In genomic region chr2:148025481-148025880, GRCm38 (mm10) we compare ENCODE assay signal across 36 mouse cellular contexts. TPM values are rescaled to one million over a fixed set of nuclear protein-coding genes. Genes with fewer than 3 reads are reported as not detected.
DNase-seq lines count a peak whose midpoint lies in the region; ATAC-seq and TF ChIP-seq lines count a peak whose summit lies in the region.
"Had no signal": no experiment of that assay in that cellular context is flagged by ENCODE, and none has a peak within 500 bp of the region (broad histone marks: within the 10 kb centered on the region; RNA-seq: fewer than 3 reads in every experiment).

No protein-coding gene starts in this region.

- H3K27me3 ChIP-seq in kidney, adult 2 months (replicated peaks; ENCODE audit: control insufficient read depth, insufficient read depth, low read length) = peaks cover 3% of the 10 kb centered on the region
- peaks cover 100% of the 10 kb centered on the region for H3K27me3 ChIP-seq in midbrain, embryonic 10.5 days (ENCODE audit: low read depth, poor library complexity, severe bottlenecking)
- H3K27me3 ChIP-seq in midbrain, embryonic 16.5 days (ENCODE audit: control insufficient read depth, insufficient read depth, low read depth, low read length) = peaks cover 73% of the 10 kb centered on the region

- ATAC-seq in midbrain, embryonic 16.5 days = no peak
- ATAC-seq: forebrain, embryonic 15.5 days; inflammation-experienced regulatory T-cells, adult 6 months; Patski had no signal

- H3K4me2 ChIP-seq in midbrain, embryonic 16.5 days (ENCODE audit: low read length) = no peak overlapping the region
- H3K4me2 ChIP-seq: embryonic facial prominence, embryonic 13.5 days; forebrain, embryonic 15.5 days; heart, embryonic 12.5 days; hindbrain, embryonic 14.5 days; kidney, embryonic 15.5 days; limb, embryonic 13.5 days; lung, embryonic 14.5 days; neural tube, embryonic 12.5 days had no signal

- TF ChIP-seq CTCF in kidney, adult 2 months (conservative IDR thresholded peaks at IDR 0.05; ENCODE audit: insufficient read depth, insufficient read length, low read depth, low read length) = no peak

- no peak overlapping the region for H3K9ac ChIP-seq in midbrain, embryonic 16.5 days (ENCODE audit: low read depth, low read length)
- H3K9ac ChIP-seq: embryonic facial prominence, embryonic 13.5 days; forebrain, embryonic 15.5 days; heart, embryonic 12.5 days; hindbrain, embryonic 14.5 days; kidney, embryonic 15.5 days; limb, embryonic 13.5 days; lung, embryonic 14.5 days; neural tube, embryonic 12.5 days had no signal

- no peaks in the 10 kb centered on the region for H3K36me3 ChIP-seq in kidney, adult 2 months (ENCODE audit: control insufficient read depth, insufficient read depth, low read length)
- no peaks in the 10 kb centered on the region for H3K36me3 ChIP-seq in midbrain, embryonic 10.5 days
- no peaks in the 10 kb centered on the region for H3K36me3 ChIP-seq in midbrain, embryonic 16.5 days (ENCODE audit: control insufficient read depth, insufficient read depth, low read length)
- H3K36me3 ChIP-seq: embryonic facial prominence, embryonic 13.5 days; forebrain, embryonic 10.5 days; forebrain, embryonic 15.5 days; G1E; heart, embryonic 12.5 days; kidney, embryonic 15.5 days; limb, embryonic 13.5 days; neural tube, embryonic 12.5 days had no signal

- no peak for TF ChIP-seq POLR2A in kidney, adult 2 months (IDR thresholded peaks at IDR 0.05; ENCODE audit: low read depth, low read length)

- peak; percentile 8 for DNase-seq in embryo, embryonic 10.5 days (ENCODE audit: low spot score)
- no peak for DNase-seq in embryo, embryonic 9.5 days (ENCODE audit: extremely low spot score)
- peak; percentile 6 for DNase-seq in kidney, adult 2 months
- no peak for DNase-seq in kidney, adult 8-10 months
- no peak for DNase-seq in midbrain, embryonic 10.5 days (ENCODE audit: low spot score)
- DNase-seq in yolk sac, embryonic 10.5 days (ENCODE audit: low spot score) = peak; percentile 82
- DNase-seq in spleen, adult 12 weeks (ENCODE audit: low spot score) = no peak
- DNase-seq: adrenal gland, postnatal 14 days; cerebellum, adult 11 months; cerebellum, adult 9-10 months; cerebellum, postnatal 36 days; embryo, embryonic 11 days; gastrocnemius, postnatal 25 days; heart, adult 18-20 months; heart, postnatal 4 days; kidney, postnatal 25 days; lung, embryonic 14.5 days; right cerebral cortex, adult 18-20 months; thymus, postnatal 4 days had no signal

- no peaks in the 10 kb centered on the region for H3K9me3 ChIP-seq in midbrain, embryonic 10.5 days (replicated peaks)
- no peaks in the 10 kb centered on the region for H3K9me3 ChIP-seq in midbrain, embryonic 16.5 days (replicated peaks; ENCODE audit: control insufficient read depth, low read length, poor library complexity, severe bottlenecking)
- H3K9me3 ChIP-seq: embryonic facial prominence, embryonic 13.5 days; forebrain, embryonic 10.5 days; forebrain, embryonic 15.5 days; heart, embryonic 12.5 days; kidney, embryonic 15.5 days; limb, embryonic 13.5 days; neural tube, embryonic 12.5 days had no signal

- no peaks in the 10 kb centered on the region for H3K4me1 ChIP-seq in kidney, adult 2 months (ENCODE audit: control insufficient read depth, insufficient read depth, low read length)
- H3K4me1 ChIP-seq in midbrain, embryonic 10.5 days = peaks cover 64% of the 10 kb centered on the region
- no peaks in the 10 kb centered on the region for H3K4me1 ChIP-seq in midbrain, embryonic 16.5 days (ENCODE audit: control insufficient read depth, insufficient read depth, low read length)
- H3K4me1 ChIP-seq: embryonic facial prominence, embryonic 13.5 days; heart, embryonic 12.5 days; limb, embryonic 13.5 days; neural tube, embryonic 12.5 days had no signal

- no peak overlapping the region for H3K27ac ChIP-seq in kidney, adult 2 months (ENCODE audit: insufficient read depth, low read depth, low read length)
- H3K27ac ChIP-seq in midbrain, embryonic 10.5 days (replicated peaks) = 0 out of 2 replicates have a peak overlapping the region, but pooled peaks have one; percentile 46
- no peak overlapping the region for H3K27ac ChIP-seq in midbrain, embryonic 16.5 days (ENCODE audit: low read length)
- H3K27ac ChIP-seq: embryonic facial prominence, embryonic 13.5 days; forebrain, embryonic 10.5 days; forebrain, embryonic 15.5 days; hindbrain, embryonic 14.5 days; kidney, embryonic 15.5 days; left cerebral cortex, adult 2 months; limb, embryonic 13.5 days; macrophage; neural tube, embryonic 12.5 days had no signal

- no peak overlapping the region for H3K4me3 ChIP-seq in kidney, adult 2 months (ENCODE audit: insufficient read depth, low read depth, low read length)
- H3K4me3 ChIP-seq in midbrain, embryonic 10.5 days = no peak overlapping the region
- H3K4me3 ChIP-seq in midbrain, embryonic 16.5 days (ENCODE audit: low read depth, low read length) = no peak overlapping the region
- H3K4me3 ChIP-seq: embryonic facial prominence, embryonic 13.5 days; forebrain, embryonic 10.5 days; forebrain, embryonic 15.5 days; heart, embryonic 12.5 days; kidney, embryonic 15.5 days; left cerebral cortex, adult 2 months; limb, embryonic 13.5 days; myocyte; neural tube, embryonic 12.5 days had no signal

- 39% methylated on average over 2 of the region's 2 CpGs for WGBS in kidney, adult 2 months
- 36% methylated on average over 2 of the region's 2 CpGs for WGBS in midbrain, embryonic 10.5 days
- WGBS in midbrain, embryonic 16.5 days = 34% methylated on average over 2 of the region's 2 CpGs

RNA-seq across cellular contexts. Expression of gene Foxa2, which starts 21.3 kb away (rescaled TPM):
- polyA plus RNA-seq in kidney, adult 2 months (2012; rRNA removed) = 0.07 TPM in 1 of 2 replicates, not detected in the other
- polyA plus RNA-seq in midbrain, embryonic 10.5 days (2016; fragmentation: Nextera tagmentation; extraction: Ambion mirVana) = 10.4 and 12.1 TPM in 2 replicates
- polyA plus RNA-seq in midbrain, embryonic 16.5 days (2015; fragmentation: Nextera tagmentation; extraction: Ambion mirVana) = 1.9 and 4.1 TPM in 2 replicates
- polyA plus RNA-seq: forebrain, embryonic 15.5 days; frontal cortex, adult 2 months; G1E; heart, postnatal 0 days; inflammation-experienced regulatory T-cells, adult 6 months; macrophage had no signal

Comparison
In these comparisons a context has a peak if more than half of its experiments do, and no peak if none do; other contexts are left out.
1. DNase-seq: peak in embryo, embryonic 10.5 days (single experiment), kidney, adult 2 months (single experiment) and yolk sac, embryonic 10.5 days (single experiment); none in embryo, embryonic 9.5 days (single experiment), kidney, adult 8-10 months (0 of 2), midbrain, embryonic 10.5 days (single experiment) and spleen, adult 12 weeks (single experiment).